Mouse (Mus musculus) layer of hippocampus, postnatal 14 days (tissue): Measurements from ENCODE around the gene Lmntd1. TPM values are rescaled to one million over a fixed set of nuclear protein-coding genes. Genes with fewer than 3 reads are reported as not detected.

Experiments used
- DNase-seq, 2 experiments: peaks; one replicate each; pipeline ENCODE4 v3.0.0; 2021 to 2022; ENCODE audit warnings: low spot score in 2 of 2, mixed read lengths in 1 of 2
- total RNA-seq, 2 experiments: library from RNA; stranded (reverse); gene quantifications; 2 replicates each; pipeline ENCODE4 v1.2.3; 2021

Gene Lmntd1
- total RNA-seq, 2 experiments from 2014 or later, result 1.5 to 2.0 TPM

DNA sequence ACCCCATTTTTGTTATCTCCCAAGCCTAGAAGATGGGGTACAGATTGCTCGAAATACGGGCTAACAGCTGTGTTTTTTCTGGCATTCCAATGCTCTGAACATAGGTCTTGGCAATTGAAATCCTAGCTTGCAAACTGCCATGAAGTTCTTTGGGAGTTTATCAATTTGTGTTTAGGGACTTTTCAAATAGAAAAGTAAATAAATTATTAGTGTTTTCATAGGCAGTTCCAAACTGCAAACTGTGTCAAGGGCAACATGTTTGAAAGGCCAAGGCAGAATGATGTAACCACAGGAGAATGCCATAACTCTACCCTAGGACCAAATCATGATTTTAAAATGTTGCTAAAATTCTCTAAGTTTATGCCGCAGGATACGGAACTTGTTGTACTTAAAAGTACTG is 6.4 kb downstream of the Lmntd1 start:
- DNase-seq, result no peak

DNA sequence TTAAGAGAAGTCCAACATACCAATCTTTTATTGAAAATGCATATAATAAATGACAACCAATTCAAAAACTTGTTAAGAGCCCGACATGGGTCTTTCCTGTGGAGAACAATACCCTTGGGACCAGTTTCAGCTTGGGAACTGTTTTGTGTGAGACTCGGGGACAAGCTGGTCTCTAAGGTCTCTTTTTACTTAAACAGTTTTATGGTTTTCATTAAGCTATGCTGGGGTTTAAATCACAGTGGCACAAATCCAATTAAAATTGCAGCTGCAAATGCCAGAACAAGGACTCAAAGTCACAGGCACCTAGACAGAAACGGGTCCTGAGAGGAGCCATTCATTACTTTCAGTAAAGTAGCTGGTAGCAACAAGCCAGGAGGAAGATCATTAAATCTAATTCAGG is 8.9 kb downstream of the Lmntd1 start:
- DNase-seq, result no peak

GRCm38 (mm10) chr6:145604648-145605047 is 9.5 kb downstream of the Lmntd1 start:
- no peak for DNase-seq

DNA sequence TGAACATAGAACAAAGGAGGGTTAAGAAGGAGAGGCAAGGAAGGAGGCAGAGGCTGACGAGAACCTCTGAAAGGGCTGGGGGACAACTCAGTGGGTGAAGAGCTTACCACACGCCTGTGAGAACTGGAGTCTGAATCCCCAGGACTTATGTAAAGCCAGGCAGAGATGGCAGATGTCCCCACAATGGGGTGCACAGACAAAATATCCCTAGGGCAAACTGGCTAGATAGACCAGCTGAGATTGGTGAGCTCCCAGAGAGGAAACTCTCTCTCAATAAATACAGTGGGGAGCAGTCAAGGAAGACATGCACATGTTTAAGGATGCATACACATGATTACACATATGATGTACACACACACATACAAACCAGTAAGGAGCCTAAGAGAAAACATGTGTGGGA is 10.0 kb downstream of the Lmntd1 start:
- DNase-seq, result no peak

GRCm38 (mm10) chr6:145598794-145599555 is 15.1 kb downstream of the Lmntd1 start:
- no peak for DNase-seq

DNA sequence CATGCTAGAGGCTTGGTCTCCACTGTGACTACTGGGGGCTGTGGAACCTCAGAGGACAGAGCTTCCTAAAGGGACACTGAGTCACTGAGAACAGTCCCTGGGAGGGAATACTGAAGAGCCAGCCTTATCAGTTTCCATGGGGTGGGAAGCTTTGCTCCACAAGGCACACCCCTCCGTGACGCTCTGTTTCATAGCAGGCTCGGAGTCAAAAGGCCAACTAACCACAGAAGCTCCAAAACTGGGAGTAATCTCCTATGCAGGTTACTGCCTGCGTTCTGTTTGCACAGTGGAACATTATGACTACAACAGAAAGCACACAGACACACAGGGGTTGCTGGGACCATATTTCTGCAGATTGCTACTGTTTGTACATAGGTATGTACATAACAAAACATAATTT is 18.2 kb downstream of the Lmntd1 start:
- DNase-seq, result no peak

GRCm38 (mm10) chr6:145593991-145594390 is 20.1 kb downstream of the Lmntd1 start:
- no peak for DNase-seq

GRCm38 (mm10) chr6:145592531-145592998 is 21.6 kb downstream of the Lmntd1 start:
- no peak for DNase-seq

GRCm38 (mm10) chr6:145592036-145592435 is 22.1 kb downstream of the Lmntd1 start:
- no peak for DNase-seq

- no peak for DNase-seq
These were observed 22.5 kb downstream of the Lmntd1 start for GRCm38 (mm10) chr6:145591578-145591977.

GRCm38 (mm10) chr6:145590501-145591293 is 23.4 kb downstream of the Lmntd1 start:
- DNase-seq, result no peak

- no peak for DNase-seq
These were observed 28.8 kb downstream of the Lmntd1 start for GRCm38 (mm10) chr6:145585052-145585973.

DNA sequence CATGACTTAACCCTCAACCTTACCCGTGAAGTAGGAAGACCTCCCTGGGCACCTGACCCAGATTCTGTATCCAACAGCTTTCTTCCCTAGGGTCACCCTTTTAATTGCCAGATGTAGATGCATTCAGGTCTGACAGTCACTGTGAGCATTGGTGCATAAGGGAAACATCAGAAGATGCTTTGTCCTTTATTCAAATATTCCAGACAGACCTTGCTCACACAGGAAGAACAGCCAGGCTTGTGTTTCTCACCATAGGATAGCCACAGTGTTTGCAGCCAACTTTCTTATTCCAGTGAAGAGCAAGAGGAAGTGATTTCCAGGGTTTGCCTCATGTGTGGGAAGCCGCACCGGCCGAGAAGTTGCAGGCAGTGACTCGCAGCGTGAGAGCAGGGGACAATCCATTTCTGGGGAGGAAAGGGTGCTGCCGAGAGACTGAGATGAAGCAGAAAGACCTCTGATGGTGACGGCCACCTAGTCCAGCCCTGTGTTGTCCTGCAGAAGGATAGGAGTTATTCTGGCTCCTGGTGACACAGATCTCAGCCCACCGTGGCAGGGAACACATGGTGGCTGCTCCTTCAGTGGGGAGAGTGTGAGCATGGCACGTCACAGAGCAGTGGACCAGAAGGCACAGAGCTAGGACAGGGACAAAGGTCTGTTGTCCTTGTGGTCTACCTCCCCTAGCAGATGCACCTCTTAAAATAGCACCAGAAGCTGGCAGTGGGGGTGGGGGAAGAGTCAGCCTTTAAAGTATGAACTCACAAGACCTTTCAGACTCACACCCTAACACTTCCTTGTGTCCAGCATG is 32.6 kb downstream of the Lmntd1 start:
- DNase-seq, result no peak

DNA sequence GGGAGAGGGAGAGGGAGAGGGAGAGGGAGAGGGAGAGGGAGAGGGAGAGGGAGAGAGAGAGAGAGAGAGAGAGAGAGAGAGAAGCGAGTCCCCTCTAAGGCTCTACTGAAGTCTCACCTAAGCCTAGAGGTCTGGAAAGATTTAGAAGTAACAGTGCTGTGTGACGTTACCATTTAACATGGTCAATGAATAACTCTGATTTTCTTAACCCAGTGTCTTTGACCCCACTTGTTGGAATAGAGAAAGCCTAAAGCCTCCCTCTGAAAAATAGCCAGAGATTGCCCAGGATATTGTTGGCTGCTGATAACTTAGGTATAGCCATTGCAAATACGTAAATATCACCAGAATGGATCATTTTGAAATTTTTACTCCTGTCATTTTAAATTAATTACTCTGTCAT is 34.4 kb downstream of the Lmntd1 start:
- no peak for DNase-seq

DNA sequence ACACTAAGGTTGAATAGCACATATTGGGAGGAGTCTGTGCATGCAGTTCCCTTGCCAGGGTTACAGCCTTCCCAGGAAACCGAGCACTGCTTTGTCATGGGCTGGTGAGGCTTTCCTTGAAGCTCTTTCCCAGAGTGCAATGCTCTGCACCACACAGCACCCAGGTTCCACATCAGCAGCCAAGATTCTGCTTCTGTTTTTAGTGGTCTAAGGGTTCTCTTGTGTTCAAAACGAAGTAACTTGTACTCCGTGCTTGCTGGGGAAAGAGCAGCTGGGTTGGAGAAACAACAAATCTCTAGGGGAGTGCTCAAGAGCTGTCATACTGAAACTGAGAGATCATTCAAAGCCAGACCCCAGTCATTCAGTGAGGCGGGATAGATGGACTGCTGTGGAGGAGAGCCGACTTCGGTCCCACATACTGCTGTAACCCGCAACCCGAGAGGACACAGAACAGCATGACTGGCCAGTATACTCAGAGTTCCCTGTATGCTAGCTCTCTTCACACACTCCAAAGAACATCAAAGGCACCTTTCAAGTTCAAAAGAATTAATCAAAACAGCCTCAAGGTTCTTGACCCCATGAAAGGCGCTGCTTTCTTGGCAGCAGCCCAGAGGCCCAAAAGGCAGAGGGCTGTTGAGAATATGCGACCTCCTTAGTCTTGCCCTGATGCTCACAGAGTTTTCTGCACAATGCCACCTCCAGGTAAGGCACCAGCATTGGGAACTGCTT is 35.5 kb downstream of the Lmntd1 start:
- DNase-seq, result no peak

- no peak for DNase-seq
These were observed 37.4 kb downstream of the Lmntd1 start for GRCm38 (mm10) chr6:145576762-145577161.

- DNase-seq, result no peak
These were observed 40.7 kb downstream of the Lmntd1 start for GRCm38 (mm10) chr6:145573250-145574013.

DNA sequence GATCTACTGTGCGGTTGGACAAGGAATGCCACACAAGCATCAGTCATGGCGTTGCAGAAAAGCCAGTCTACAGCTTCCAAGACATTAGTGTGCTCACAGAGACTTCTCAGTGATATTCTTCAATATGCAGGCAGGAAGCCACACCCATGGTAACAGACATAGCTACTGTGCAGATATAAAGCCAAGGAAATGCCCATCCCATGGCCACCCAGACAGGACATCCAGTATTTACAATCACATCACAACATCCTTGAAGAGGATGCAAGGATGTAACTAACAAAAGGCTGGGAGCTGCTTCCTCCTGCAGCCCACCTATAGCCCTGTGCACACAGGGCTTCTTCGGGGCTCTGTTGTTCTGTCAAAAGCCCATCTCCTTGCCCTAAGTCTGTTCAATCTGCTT is 45.4 kb downstream of the Lmntd1 start:
- DNase-seq, result no peak

GRCm38 (mm10) chr6:145567832-145568231 is 46.3 kb downstream of the Lmntd1 start:
- no peak for DNase-seq
